Mouse (Mus musculus) heart, embryonic 16.5 days (tissue): ENCODE results near the gene Ogfr. TPM values are rescaled to one million over a fixed set of nuclear protein-coding genes. Genes with fewer than 3 reads are reported as not detected.

Experiments used
- ATAC-seq: fragments of 200-750 bp; cut with Nextera tagmentation; replicated peaks from 2 replicates; pipeline ENCODE4 v1.8.0; 2017; ENCODE audit warnings: moderate number of reproducible peaks; ENCODE audit not compliant: insufficient read depth, low FRiP score; ENCODE audit errors: extremely low read depth
- H3K27ac ChIP-seq: fragments of 300-500 bp; sonication (generic); 2 replicates; pipeline ENCODE4 v1.5.1; 2014; ENCODE audit warnings: mild to moderate bottlenecking, low read length, control low read depth, moderate library complexity
- H3K27me3 ChIP-seq: fragments of 300-500 bp; sonication (generic); 2 replicates; pipeline ENCODE4 v1.6.1; 2014; ENCODE audit warnings: low read length, mixed read lengths; ENCODE audit not compliant: control insufficient read depth, insufficient read depth
- H3K36me3 ChIP-seq: fragments of 300-500 bp; sonication (generic); 2 replicates; pipeline ENCODE4 v1.6.1; 2014; ENCODE audit not compliant: control insufficient read depth, insufficient read depth
- H3K4me1 ChIP-seq: fragments of 300-500 bp; sonication (generic); 2 replicates; pipeline ENCODE4 v1.6.1; 2014; ENCODE audit warnings: low read length, mixed read lengths; ENCODE audit not compliant: control insufficient read depth, insufficient read depth
- H3K4me2 ChIP-seq: fragments of 300-500 bp; sonication (generic); 2 replicates; pipeline ENCODE4 v1.6.1; 2014; ENCODE audit warnings: low read depth, mild to moderate bottlenecking, control low read depth, low read length
- H3K4me3 ChIP-seq: fragments of 300-500 bp; sonication (generic); 2 replicates; pipeline ENCODE4 v1.5.1; 2014; ENCODE audit warnings: mild to moderate bottlenecking, control low read depth, low read length
- H3K9ac ChIP-seq: fragments of 300-500 bp; sonication (generic); 2 replicates; pipeline ENCODE4 v1.6.1; 2014; ENCODE audit warnings: low read length, control low read depth
- H3K9me3 ChIP-seq: fragments of 300-500 bp; sonication (generic); replicated peaks from 2 replicates; pipeline ENCODE4 v1.6.1; 2016; ENCODE audit warnings: low read length; ENCODE audit not compliant: control insufficient read depth
- WGBS: fragments of 180-500 bp; shearing (Covaris S2); extraction: QIAGEN DNeasy Blood & Tissue Kit; methylation state at CpG from one replicate; pipeline ENCODE4 v1.1.7; 2014; 5-methylcytosine and 5-hydroxymethylcytosine counted together
- polyA plus RNA-seq: library from polyadenylated mRNA; unstranded; fragments of >200 nt; fragmentation: Nextera tagmentation; extraction: Ambion mirVana; gene quantifications from 2 replicates; pipeline ENCODE4 v1.2.1, GENCODE M21; 2015

The Ogfr gene
- polyA plus RNA-seq, 1 experiment from 2014 or later: 47.3 TPM

DNA sequence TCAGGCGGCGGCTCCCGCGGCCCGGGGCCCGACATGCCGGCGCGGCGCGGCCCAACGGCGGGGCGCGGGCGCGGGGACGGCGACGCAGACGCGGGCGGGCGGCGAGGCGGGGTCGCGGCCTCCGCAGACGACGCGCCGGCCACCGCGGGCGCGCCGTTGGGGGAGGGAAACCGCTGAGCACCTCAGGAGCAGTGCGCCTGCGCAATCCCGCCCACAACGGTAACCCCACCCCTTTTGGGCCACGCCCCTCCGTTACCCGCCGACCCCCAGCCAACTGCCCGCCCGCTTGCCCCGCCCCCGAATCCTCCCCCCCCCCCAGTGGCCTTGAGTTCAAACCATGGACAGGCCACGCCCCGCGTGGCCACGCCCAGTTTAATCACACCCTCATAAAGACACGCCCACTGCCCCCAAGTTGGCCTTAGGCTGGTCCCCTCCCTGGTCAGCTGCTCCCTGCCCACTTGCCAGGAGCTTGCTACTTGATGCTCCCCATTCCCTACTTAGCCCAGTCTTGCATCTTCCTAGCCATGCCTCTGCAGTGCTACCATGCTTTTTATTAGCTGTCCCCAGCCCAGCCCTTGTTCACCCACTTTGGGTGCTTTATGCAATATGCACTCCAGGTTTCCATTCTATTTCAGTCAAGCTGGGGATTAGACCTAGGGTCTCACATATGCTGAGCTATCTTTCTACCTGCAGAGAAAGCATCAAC, 53.7 kb downstream of the Ogfr start, which contains the start of gene Tcfl5:
TSS of gene Tcfl5 (minus strand) at position 154 of the 706 bp plus-strand sequence.
- peak within 1 kb of the TSS; percentile 35 for H3K4me3 ChIP-seq
- peaks cover 55% of the 10 kb centered on the region for H3K27me3 ChIP-seq
- WGBS: 3% methylated on average over 40 of the region's 56 CpGs
- H3K9me3 ChIP-seq: peaks cover 14% of the 10 kb centered on the region
- no peaks in the 10 kb centered on the region for H3K4me1 ChIP-seq
- no peak within 1 kb of the TSS for H3K27ac ChIP-seq
- 0 out of 2 replicates have a peak, but pooled peaks cover 3% of the 10 kb centered on the region for H3K36me3 ChIP-seq
- no peak for ATAC-seq
- peak within 1 kb of the TSS; percentile 51 for H3K4me2 ChIP-seq
- H3K9ac ChIP-seq: no peak within 1 kb of the TSS

DNA sequence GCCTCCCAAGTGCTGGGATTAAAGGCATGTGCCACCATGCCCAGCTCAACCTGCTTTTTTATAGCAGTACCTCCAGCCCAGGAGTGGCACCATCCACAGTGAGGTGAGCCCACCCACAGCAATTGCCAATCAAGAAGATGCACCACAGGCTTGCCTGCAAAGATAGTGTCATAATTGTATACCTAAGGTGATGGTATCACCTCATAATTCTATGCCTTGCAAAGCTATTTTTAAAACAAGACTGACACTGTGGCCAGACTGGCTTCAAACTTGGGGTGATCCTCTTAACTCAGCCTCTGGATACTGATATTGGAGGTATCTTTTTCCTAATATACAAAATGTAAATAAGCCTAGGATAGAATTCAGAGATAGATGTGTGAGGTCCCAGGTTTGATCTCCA, 54.6 kb downstream of the Ogfr start:
- H3K4me2 ChIP-seq: no peak overlapping the region
- H3K9ac ChIP-seq: no peak overlapping the region
- no peak overlapping the region for H3K27ac ChIP-seq
- H3K4me1 ChIP-seq: no peaks in the 10 kb centered on the region
- H3K27me3 ChIP-seq: peaks cover 49% of the 10 kb centered on the region
- no peak overlapping the region for H3K4me3 ChIP-seq
- ATAC-seq: no peak
- H3K9me3 ChIP-seq: peaks cover 14% of the 10 kb centered on the region
- 0 out of 2 replicates have a peak, but pooled peaks cover 3% of the 10 kb centered on the region for H3K36me3 ChIP-seq

Other genes with a start within 250 kb of the Ogfr start
- gene Slco4a1, start 133.0 kb upstream of the Ogfr start, polyA plus RNA-seq: 0.84 and 2.1 TPM in 2 replicates
- gene Ntsr1, start 89.3 kb upstream of the Ogfr start, polyA plus RNA-seq: 1.9 and 2.0 TPM in 2 replicates
- gene Mrgbp, start 7.9 kb upstream of the Ogfr start, polyA plus RNA-seq: 25.4 and 29.1 TPM in 2 replicates
- gene Col9a3, start 8.5 kb downstream of the Ogfr start, polyA plus RNA-seq: 11.7 and 13.1 TPM in 2 replicates
- not detected in 2 replicates for gene Tcfl5, start 53.5 kb downstream of the Ogfr start, polyA plus RNA-seq
- 15.8 and 17.0 TPM in 2 replicates for gene Dido1, start 120.8 kb downstream of the Ogfr start, polyA plus RNA-seq
- 45.7 and 49.4 TPM in 2 replicates for gene Gid8, start 120.9 kb downstream of the Ogfr start, polyA plus RNA-seq
- gene Slc17a9, start 136.0 kb downstream of the Ogfr start, polyA plus RNA-seq: 1.4 and 1.7 TPM in 2 replicates
- not detected in 2 replicates for gene Bhlhe23, start 187.7 kb downstream of the Ogfr start, polyA plus RNA-seq